Mouse (Mus musculus) ES-Bruce4 (cell line): ENCODE data around the gene Ankrd17.

Experiments used
- CTCF ChIP-seq: IDR thresholded peaks from one replicate; pipeline ENCODE4 v1.8.1; 2011; ENCODE audit warnings: low read depth, low read length
- EP300 ChIP-seq: IDR thresholded peaks from 2 replicates; pipeline ENCODE4 v1.6.1; 2011; ENCODE audit warnings: low read depth, low read length; ENCODE audit not compliant: insufficient read depth
- POLR2A ChIP-seq: IDR thresholded peaks from one replicate; pipeline ENCODE4 v1.8.1; 2011; ENCODE audit warnings: low read length; ENCODE audit not compliant: insufficient read depth

DNA sequence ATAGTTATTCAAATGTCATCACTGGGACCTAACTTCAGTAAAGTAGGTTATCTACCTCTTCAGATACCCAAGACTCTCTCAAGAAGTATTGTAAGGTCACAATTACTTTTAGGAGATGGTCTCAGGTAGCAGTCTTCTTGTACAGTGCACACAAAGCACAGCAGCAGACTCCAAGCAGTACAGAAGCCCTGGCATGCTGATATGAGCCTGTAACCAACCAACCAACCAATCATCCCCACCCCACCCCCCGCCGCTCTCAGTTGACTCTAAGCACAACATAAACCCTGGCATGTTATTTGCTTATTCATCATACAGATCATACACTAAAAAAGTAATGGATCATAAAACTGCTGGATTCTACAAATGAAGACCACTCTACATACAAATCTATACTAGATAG is 33.9 kb downstream of the Ankrd17 start:
- no peak for TF ChIP-seq EP300
- TF ChIP-seq CTCF: no peak
- TF ChIP-seq POLR2A: no peak
